Mouse (Mus musculus) hindbrain, embryonic 10.5 days (tissue): ENCODE data around the gene Scn8a. TPM values are rescaled to one million over a fixed set of nuclear protein-coding genes. Genes with fewer than 3 reads are reported as not detected.
A peak's percentile ranks its signal among the peaks of the same experiment; 100 is the strongest.

Experiments used
- DNase-seq: peaks from one replicate; pipeline ENCODE4 v3.0.0-alpha.2; 2017; ENCODE audit warnings: low spot score
- H3K27ac ChIP-seq: fragments of 300-500 bp; sonication (generic); 2 replicates; pipeline ENCODE4 v1.5.1; 2016; ENCODE audit warnings: mild to moderate bottlenecking, moderate library complexity
- H3K27me3 ChIP-seq: fragments of 300-500 bp; sonication (generic); 2 replicates; pipeline ENCODE4 v1.6.1; 2016; ENCODE audit warnings: mild to moderate bottlenecking; ENCODE audit not compliant: poor library complexity, insufficient read depth, severe bottlenecking
- H3K36me3 ChIP-seq: fragments of 300-500 bp; sonication (generic); 2 replicates; pipeline ENCODE4 v1.6.1; 2016; ENCODE audit warnings: mild to moderate bottlenecking, moderate library complexity
- H3K4me1 ChIP-seq: fragments of 300-500 bp; sonication (generic); replicated peaks from 2 replicates; pipeline ENCODE4 v1.6.1; 2016; ENCODE audit warnings: mild to moderate bottlenecking
- H3K4me3 ChIP-seq: fragments of 300-500 bp; sonication (generic); 2 replicates; pipeline ENCODE4 v1.5.1; 2016; ENCODE audit warnings: mild to moderate bottlenecking, moderate library complexity
- H3K9me3 ChIP-seq: fragments of 300-500 bp; sonication (generic); 2 replicates; pipeline ENCODE4 v1.6.1; 2016; ENCODE audit warnings: mild to moderate bottlenecking, moderate library complexity
- WGBS: fragments of 180-500 bp; shearing (Covaris S2); methylation state at CpG from one replicate; pipeline ENCODE4 v1.1.7; 2016; 5-methylcytosine and 5-hydroxymethylcytosine counted together
- polyA plus RNA-seq: library from polyadenylated mRNA; unstranded; fragments of >200 nt; fragmentation: Nextera tagmentation; extraction: Ambion mirVana; gene quantifications from 2 replicates; pipeline ENCODE4 v1.2.1, GENCODE M21; 2016

Scn8a gene
- polyA plus RNA-seq, 1 experiment from 2014 or later, result 15.2 TPM

DNA sequence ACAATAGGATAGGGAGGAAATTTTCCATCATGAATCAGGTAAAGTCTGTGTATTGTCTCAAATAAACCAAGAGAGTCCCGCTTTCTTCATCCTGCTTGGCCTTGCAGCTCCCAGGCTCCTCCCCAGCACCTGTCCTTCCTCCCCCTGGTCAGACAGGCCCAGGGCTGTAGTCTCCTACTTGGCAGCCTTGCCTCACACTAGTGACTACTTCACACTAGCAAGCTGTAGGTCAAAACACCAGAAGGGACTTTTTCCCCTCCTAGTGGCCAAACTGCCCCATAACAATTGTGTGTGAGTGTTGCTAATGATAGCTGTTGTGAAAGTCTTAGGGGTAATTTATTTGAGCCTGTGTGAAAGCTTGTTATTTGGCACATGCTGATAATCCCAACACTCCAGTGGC is 105.0 kb downstream of the Scn8a start:
- Histone ChIP-seq H3K4me3 (no peak overlapping the region), H3K27me3 (no peaks in the 10 kb centered on the region), H3K9me3 (no peaks in the 10 kb centered on the region), H3K4me1 (peaks cover 9% of the 10 kb centered on the region), H3K27ac (no peak overlapping the region), H3K36me3 (peaks cover 34% of the 10 kb centered on the region)
- DNase-seq, result no peak
- 88% methylated on average over 1 of the region's 1 CpGs for WGBS

DNA sequence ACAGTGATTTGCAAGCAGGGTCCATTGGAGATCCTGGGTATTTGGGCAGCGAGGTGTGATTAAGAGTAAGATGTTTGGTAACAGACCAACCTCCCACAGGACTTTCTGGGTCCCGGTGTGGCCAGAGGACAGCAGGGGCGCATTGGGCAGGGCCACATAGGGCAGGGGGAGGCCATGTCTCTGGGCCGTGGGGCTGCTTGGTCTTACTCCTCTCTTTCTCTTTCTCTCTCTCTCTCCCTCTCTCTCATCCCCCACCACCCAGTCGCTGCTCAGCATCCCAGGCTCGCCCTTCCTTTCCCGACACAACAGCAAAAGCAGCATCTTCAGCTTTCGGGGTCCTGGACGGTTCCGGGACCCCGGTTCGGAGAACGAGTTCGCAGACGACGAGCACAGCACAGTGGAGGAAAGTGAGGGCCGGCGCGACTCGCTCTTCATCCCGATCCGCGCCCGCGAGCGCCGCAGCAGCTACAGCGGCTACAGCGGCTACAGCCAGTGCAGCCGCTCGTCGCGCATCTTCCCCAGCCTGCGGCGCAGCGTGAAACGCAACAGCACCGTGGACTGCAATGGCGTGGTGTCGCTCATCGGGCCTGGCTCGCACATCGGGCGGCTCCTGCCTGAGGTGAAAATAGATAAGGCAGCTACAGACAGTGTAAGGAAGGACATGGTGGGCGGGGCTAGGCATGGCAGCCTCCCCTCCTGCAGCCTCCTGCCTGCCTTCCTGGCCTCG is 113.9 kb downstream of the Scn8a start:
- DNase-seq, result peak; percentile 76
- no peaks in the 10 kb centered on the region for H3K9me3 ChIP-seq
- H3K36me3 ChIP-seq, result 0 out of 2 replicates have a peak, but pooled peaks cover 3% of the 10 kb centered on the region
- H3K27me3 ChIP-seq, result peaks cover 18% of the 10 kb centered on the region
- peaks cover 31% of the 10 kb centered on the region for H3K4me1 ChIP-seq
- H3K27ac ChIP-seq, result peak overlapping the region; percentile 89
- peak overlapping the region; percentile 70 for H3K4me3 ChIP-seq
- under 1% methylated on average over 46 of the region's 46 CpGs for WGBS

DNA sequence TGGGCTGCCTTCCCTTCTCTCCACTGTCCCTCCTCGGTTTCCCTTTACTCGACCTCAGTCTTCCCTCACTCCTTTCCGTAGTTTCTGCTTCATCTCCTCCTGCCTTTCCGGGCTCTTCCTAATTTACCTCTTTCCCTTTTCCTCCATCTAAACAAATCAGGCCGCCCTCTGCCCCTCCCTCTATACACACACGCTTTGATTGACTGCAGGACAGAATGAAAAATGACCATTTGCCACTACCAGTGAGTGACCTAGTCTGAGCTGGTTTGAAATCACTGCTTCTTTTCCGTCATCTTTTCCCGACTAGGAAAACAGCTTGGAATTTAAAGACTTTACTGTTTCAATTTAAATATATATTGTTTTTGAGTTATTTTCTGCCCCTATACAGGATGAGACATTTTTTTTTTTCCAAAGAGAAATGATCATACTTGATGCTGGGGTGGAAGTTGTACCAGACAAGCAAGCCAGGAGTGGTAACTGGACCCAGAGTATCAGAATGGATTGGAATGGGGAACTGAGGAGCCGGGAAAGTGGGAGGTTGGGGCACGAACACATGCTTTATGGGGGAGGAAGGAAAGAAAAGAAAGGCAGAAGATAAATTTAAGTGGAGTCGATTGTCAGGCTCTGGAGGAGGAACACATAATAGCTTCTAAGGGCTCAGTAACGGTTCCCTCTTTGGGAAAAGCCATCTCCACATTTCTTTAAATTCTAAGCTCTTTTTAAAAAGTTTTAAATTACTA is 114.7 kb downstream of the Scn8a start:
- peaks cover 4% of the 10 kb centered on the region; the same call in 1 of the 2 replicates for H3K36me3 ChIP-seq
- H3K27me3 ChIP-seq, result peaks cover 18% of the 10 kb centered on the region
- H3K4me1 ChIP-seq, result peaks cover 31% of the 10 kb centered on the region
- peak overlapping the region; percentile 89 for H3K27ac ChIP-seq
- WGBS, result 27% methylated on average over 12 of the region's 12 CpGs
- H3K9me3 ChIP-seq, result no peaks in the 10 kb centered on the region
- peak overlapping the region; percentile 70 for H3K4me3 ChIP-seq
- DNase-seq, result no peak

DNA sequence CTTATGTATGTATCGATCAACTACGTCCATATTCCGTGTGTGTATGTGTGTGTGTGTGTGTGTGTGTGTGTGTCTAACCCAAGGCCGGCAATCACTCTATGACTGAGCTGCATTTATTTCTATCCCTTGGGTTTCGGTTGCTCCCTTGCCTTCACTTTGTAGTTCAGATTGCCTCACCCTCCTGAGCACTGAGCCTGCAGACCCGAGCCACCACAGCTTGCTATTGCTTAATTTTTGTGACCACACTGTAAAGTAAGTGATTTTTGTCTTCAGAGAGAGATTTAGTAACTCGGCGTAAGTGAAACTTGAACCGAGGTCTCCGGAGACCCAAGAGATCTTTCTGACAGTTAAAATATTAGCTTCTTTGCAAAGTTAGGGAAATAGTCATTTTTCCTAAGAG is 116.8 kb downstream of the Scn8a start:
- H3K27me3 ChIP-seq, result peaks cover 18% of the 10 kb centered on the region
- no peak overlapping the region for H3K27ac ChIP-seq
- peaks cover 31% of the 10 kb centered on the region for H3K4me1 ChIP-seq
- DNase-seq, result no peak
- H3K9me3 ChIP-seq, result no peaks in the 10 kb centered on the region
- no peak overlapping the region for H3K4me3 ChIP-seq
- H3K36me3 ChIP-seq, result peaks cover 10% of the 10 kb centered on the region; the same call in 1 of the 2 replicates
- 93% methylated on average over 10 of the region's 10 CpGs for WGBS

DNA sequence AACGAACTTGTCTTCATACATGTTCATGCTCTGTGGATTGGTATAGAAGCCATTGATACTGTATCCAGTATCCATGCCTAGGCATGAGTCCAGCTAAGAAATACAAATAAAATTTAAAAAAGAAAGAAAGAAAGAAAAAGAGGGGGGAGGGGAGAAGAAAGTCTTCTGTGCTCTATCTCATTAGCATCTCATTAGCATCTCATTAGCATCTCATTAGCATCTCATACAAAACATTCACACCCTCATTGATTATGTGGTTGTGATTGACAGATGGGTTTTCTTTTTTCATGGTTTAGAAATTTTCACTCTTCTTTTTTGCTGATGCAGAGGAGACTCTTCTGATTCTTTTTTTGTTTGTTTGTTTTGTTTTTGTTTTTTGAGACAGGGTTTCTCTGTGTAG is 117.4 kb downstream of the Scn8a start:
- Histone ChIP-seq H3K9me3 (no peaks in the 10 kb centered on the region), H3K36me3 (peaks cover 10% of the 10 kb centered on the region; the same call in 1 of the 2 replicates), H3K27ac (no peak overlapping the region), H3K27me3 (peaks cover 14% of the 10 kb centered on the region), H3K4me3 (no peak overlapping the region), H3K4me1 (peaks cover 31% of the 10 kb centered on the region)
- 93% methylated on average over 1 of the region's 1 CpGs for WGBS
- DNase-seq, result no peak

DNA sequence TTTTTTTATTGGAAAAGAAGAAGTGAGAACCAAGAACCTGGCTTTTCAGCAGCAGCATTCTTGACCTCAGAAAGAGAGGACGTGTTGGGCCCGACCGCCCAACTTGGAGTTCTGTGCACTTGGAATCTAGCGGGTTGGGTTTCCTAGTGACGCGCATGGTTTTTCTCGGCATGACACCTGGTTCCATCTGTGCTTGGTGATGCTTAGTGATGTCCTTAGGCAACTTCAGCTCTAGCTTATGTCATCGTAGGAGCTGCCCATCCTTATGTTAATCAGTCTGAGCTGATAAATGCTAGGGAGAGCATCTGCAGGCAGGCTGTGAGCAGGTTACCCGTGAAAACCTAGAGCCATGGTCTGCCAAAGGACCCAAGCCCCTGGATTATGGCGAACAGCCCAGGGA is 120.6 kb downstream of the Scn8a start:
- Histone ChIP-seq H3K36me3 (peaks cover 10% of the 10 kb centered on the region; the same call in 1 of the 2 replicates), H3K4me3 (no peak overlapping the region), H3K27me3 (no peaks in the 10 kb centered on the region), H3K27ac (no peak overlapping the region), H3K9me3 (no peaks in the 10 kb centered on the region), H3K4me1 (peaks cover 11% of the 10 kb centered on the region; the same call in 1 of the 2 replicates)
- 93% methylated on average over 10 of the region's 10 CpGs for WGBS
- no peak for DNase-seq

DNA sequence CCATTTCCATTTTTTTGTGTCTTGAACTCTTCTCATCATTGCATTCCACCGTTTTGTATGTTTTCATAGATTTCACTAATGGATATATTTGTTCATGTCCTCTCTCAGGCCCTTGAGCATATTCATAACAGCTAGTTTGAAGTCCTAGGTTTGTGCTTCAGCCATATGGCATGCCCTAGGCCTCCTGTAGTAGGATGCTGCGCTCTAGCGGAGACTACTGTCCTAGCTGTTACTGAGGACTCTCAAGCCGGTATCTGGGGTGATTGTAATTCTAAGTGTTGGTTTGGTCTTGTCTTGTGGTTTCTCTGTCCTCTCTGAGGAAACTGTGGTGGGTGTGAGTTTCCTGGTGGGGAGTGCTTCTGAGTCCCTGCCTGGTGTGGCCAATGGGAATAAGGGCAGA is 127.4 kb downstream of the Scn8a start:
- no peaks in the 10 kb centered on the region for H3K9me3 ChIP-seq
- no peak overlapping the region for H3K27ac ChIP-seq
- peak; percentile 43 for DNase-seq
- no peaks in the 10 kb centered on the region for H3K36me3 ChIP-seq
- 36% methylated on average over 4 of the region's 4 CpGs for WGBS
- 0 out of 2 replicates have a peak, but pooled peaks cover 4% of the 10 kb centered on the region for H3K4me1 ChIP-seq
- no peak overlapping the region for H3K4me3 ChIP-seq
- no peaks in the 10 kb centered on the region for H3K27me3 ChIP-seq

DNA sequence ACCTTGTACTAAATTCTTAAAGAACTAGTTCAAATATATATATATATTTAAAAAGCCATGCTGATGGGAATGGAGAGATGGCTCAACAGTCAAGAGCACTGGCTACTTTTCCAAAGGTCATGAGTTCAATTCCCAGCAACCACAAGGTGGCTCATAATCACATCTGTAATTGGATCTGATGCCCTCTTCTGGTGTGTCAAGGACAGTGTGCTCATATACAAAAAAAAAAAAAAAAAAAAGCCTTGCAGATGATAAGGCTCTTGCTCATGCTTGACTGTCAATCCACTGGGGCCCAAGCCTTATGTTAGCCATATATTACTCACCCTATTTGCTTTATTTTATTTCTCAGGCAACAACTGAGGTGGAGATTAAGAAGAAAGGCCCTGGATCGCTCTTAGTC is 132.0 kb downstream of the Scn8a start:
- Histone ChIP-seq H3K27me3 (peaks cover 9% of the 10 kb centered on the region), H3K9me3 (no peaks in the 10 kb centered on the region), H3K27ac (no peak overlapping the region), H3K4me1 (peaks cover 5% of the 10 kb centered on the region), H3K4me3 (no peak overlapping the region), H3K36me3 (0 out of 2 replicates have a peak, but pooled peaks cover 5% of the 10 kb centered on the region)
- no peak for DNase-seq
- 95% methylated on average over 1 of the region's 1 CpGs for WGBS

DNA sequence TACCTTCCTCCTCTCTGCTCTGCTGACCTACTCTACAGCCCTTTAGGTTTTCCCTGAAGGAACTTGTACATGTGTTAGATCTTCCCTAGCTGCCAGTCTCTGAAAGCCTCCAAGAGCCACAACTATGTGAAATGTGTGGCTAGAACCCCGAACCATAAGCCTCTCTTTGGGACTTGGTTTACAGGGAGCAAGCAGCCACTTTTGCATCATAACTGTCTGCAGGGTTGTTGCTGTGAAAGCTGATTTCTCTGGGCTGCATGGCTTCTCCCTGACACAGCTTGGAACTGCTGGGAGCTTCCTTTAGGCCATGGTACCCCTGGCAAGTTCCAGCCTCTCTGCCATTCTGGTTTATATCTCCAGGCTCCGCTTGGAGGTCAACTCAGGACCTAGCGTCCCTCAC is 132.8 kb downstream of the Scn8a start:
- peaks cover 12% of the 10 kb centered on the region for H3K4me1 ChIP-seq
- no peak for DNase-seq
- H3K27me3 ChIP-seq, result peaks cover 9% of the 10 kb centered on the region
- 0 out of 2 replicates have a peak, but pooled peaks cover 5% of the 10 kb centered on the region for H3K36me3 ChIP-seq
- no peak overlapping the region for H3K27ac ChIP-seq
- H3K9me3 ChIP-seq, result no peaks in the 10 kb centered on the region
- H3K4me3 ChIP-seq, result no peak overlapping the region
- 95% methylated on average over 3 of the region's 3 CpGs for WGBS

DNA sequence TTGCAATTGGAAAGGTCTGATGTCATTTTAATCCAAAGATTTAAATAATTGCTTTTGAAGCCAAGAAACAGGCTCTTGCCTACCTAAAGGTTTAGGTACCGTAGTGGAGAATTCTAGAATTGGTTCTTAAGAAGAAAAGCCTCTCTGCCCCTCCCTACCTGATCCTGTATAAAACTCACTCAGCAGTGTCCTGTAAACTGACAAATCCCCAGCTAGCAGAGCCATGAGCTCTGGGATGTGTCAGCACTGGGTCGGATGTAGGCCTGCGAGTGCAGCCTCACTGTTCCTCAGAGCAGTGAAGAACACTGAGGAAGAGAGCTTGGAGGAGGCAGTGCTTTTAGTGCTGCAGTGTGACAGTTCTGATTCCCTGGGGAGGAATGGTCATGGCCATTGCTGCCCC is 134.9 kb downstream of the Scn8a start:
- DNase-seq, result no peak
- Histone ChIP-seq H3K4me3 (no peak overlapping the region), H3K36me3 (peaks cover 10% of the 10 kb centered on the region; the same call in 1 of the 2 replicates), H3K27ac (no peak overlapping the region), H3K9me3 (no peaks in the 10 kb centered on the region), H3K4me1 (peaks cover 13% of the 10 kb centered on the region), H3K27me3 (peaks cover 15% of the 10 kb centered on the region)
- WGBS, result 77% methylated on average over 3 of the region's 3 CpGs

DNA sequence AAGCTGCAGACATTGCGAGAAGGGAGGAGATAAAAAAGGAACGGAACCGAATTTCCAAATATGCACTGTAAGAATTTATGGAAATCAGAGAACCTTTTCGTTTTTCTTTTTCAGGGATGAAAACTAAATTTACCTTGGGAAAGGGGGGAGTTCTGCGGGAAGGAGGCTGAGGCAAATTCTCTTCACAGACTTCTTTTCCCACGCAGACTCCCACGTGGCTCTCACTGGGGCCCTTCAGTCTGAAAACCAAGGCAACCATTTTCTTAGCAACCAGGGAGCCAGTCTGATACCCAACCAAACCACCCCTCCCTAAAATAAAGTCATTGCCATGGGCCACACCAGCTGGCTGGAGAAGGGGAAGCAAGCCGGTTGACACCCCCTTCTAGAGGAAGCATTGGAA is 136.1 kb downstream of the Scn8a start:
- no peak overlapping the region for H3K4me3 ChIP-seq
- H3K9me3 ChIP-seq, result no peaks in the 10 kb centered on the region
- peaks cover 15% of the 10 kb centered on the region for H3K27me3 ChIP-seq
- no peak overlapping the region for H3K27ac ChIP-seq
- peaks cover 13% of the 10 kb centered on the region for H3K4me1 ChIP-seq
- H3K36me3 ChIP-seq, result peaks cover 13% of the 10 kb centered on the region; the same call in 1 of the 2 replicates
- WGBS, result 84% methylated on average over 8 of the region's 8 CpGs
- no peak for DNase-seq

DNA sequence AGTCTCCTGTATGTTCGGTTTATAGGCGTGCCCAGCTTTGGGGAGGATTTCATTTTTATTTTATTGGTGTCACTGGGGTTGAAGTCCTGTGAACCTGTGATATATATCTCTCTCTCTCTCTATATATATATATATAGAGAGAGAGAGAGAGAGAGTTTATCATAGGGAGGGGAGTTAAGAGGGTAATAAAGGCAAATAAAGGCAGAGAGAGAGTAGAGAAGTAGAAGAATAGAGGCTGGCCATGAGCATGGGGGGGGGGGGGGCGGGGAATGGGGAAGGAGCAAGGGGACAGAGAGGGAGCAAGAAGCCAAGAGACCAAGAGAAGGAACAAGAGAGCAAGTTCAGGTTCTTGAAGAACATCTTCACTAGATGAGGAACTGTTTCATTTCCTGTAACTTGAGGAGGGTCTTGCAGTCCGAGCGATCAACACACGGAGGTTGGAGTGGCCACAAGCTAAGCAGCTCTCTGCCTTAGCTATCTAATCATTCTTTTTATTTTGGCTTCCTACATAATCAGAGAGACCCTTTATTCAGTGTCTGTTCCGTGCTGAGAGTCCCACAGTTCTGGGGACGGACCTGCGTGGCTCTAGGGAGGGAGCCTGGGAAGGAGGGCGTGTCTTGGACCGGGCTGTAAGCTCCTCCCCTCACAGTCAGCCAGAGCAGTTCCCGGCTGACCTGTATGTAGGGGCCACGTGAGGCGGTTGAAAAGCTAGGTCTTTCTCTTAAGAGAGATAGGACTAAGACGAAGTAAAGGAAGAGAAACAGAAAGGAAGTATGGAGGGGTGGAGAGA is 136.8 kb downstream of the Scn8a start:
- 14% methylated on average over 14 of the region's 15 CpGs for WGBS
- Histone ChIP-seq H3K36me3 (peaks cover 20% of the 10 kb centered on the region; the same call in 1 of the 2 replicates), H3K27ac (peak overlapping the region; percentile 69)

More for the DNA sequence above, 136.8 kb downstream of the Scn8a start:
- DNase-seq, result peak; percentile 54
- Histone ChIP-seq H3K4me3 (peak overlapping the region; percentile 53), H3K27me3 (peaks cover 15% of the 10 kb centered on the region), H3K4me1 (peaks cover 13% of the 10 kb centered on the region), H3K9me3 (no peaks in the 10 kb centered on the region)
